Mouse (Mus musculus): ENCODE results near the gene Insc. TPM values are rescaled to one million over a fixed set of nuclear protein-coding genes. Genes with fewer than 3 reads are reported as not detected.

Insc gene
- polyA plus RNA-seq, 1 experiment from 2014 or later, result 10.8 TPM

- Histone ChIP-seq H3K27me3 (no peaks in the 10 kb centered on the region), H3K4me2 (no peak overlapping the region), H3K4me3 (replicated peaks) (no peak overlapping the region), H3K36me3 (no peaks in the 10 kb centered on the region), H3K9me3 (replicated peaks) (no peaks in the 10 kb centered on the region), H3K27ac (no peak overlapping the region), H3K4me1 (replicated peaks) (no peaks in the 10 kb centered on the region), H3K9ac (no peak overlapping the region)
- WGBS (ENCODE audit: insufficient replicate concordance), result 43% methylated on average over 3 of the region's 3 CpGs
- ATAC-seq (ENCODE audit: low read depth) (no peak), DNase-seq (no peak)
These were observed 88.9 kb downstream of the Insc start for GRCm38 (mm10) chr7:114832257-114832940.

GRCm38 (mm10) chr7:114834504-114834903 lies 91.0 kb downstream of the Insc start:
- H3K4me3 ChIP-seq (replicated peaks), result no peak overlapping the region
- no peak for ATAC-seq (ENCODE audit: low read depth)
- no peaks in the 10 kb centered on the region for H3K36me3 ChIP-seq
- 69% methylated on average over 6 of the region's 6 CpGs for WGBS (ENCODE audit: insufficient replicate concordance)
- no peak for DNase-seq
- no peaks in the 10 kb centered on the region for H3K9me3 ChIP-seq (replicated peaks)
- no peaks in the 10 kb centered on the region for H3K27me3 ChIP-seq
- no peaks in the 10 kb centered on the region for H3K4me1 ChIP-seq (replicated peaks)
- no peak overlapping the region for H3K27ac ChIP-seq
- no peak overlapping the region for H3K4me2 ChIP-seq
- H3K9ac ChIP-seq, result no peak overlapping the region

GRCm38 (mm10) chr7:114837268-114837667 lies 93.8 kb downstream of the Insc start:
- Histone ChIP-seq H3K9ac (no peak overlapping the region), H3K27ac (no peak overlapping the region), H3K4me3 (replicated peaks) (no peak overlapping the region), H3K4me1 (replicated peaks) (0 out of 2 replicates have a peak, but pooled peaks cover 2% of the 10 kb centered on the region), H3K4me2 (no peak overlapping the region), H3K27me3 (no peaks in the 10 kb centered on the region), H3K9me3 (replicated peaks) (no peaks in the 10 kb centered on the region), H3K36me3 (no peaks in the 10 kb centered on the region)
- 52% methylated on average over 3 of the region's 3 CpGs for WGBS (ENCODE audit: insufficient replicate concordance)
- DNase-seq (no peak), ATAC-seq (ENCODE audit: low read depth) (no peak)

GRCm38 (mm10) chr7:114840029-114840745 lies 96.7 kb downstream of the Insc start:
- DNase-seq (no peak), ATAC-seq (ENCODE audit: low read depth) (peak; percentile 62; the same call in 1 of the 2 replicates)
- H3K4me3 ChIP-seq (replicated peaks), result no peak overlapping the region
- no peak overlapping the region for H3K9ac ChIP-seq
- H3K36me3 ChIP-seq, result no peaks in the 10 kb centered on the region
- no peaks in the 10 kb centered on the region for H3K27me3 ChIP-seq
- no peak overlapping the region for H3K27ac ChIP-seq
- H3K4me1 ChIP-seq (replicated peaks), result 0 out of 2 replicates have a peak, but pooled peaks cover 2% of the 10 kb centered on the region
- no peaks in the 10 kb centered on the region for H3K9me3 ChIP-seq (replicated peaks)
- H3K4me2 ChIP-seq, result no peak overlapping the region
- WGBS (ENCODE audit: insufficient replicate concordance), result 19% methylated on average over 5 of the region's 5 CpGs

- no peaks in the 10 kb centered on the region for H3K36me3 ChIP-seq
- H3K27me3 ChIP-seq, result no peaks in the 10 kb centered on the region
- no peaks in the 10 kb centered on the region for H3K9me3 ChIP-seq (replicated peaks)
- 63% methylated on average over 3 of the region's 3 CpGs for WGBS (ENCODE audit: insufficient replicate concordance)
- no peak for DNase-seq
- H3K4me2 ChIP-seq, result no peak overlapping the region
- ATAC-seq (ENCODE audit: low read depth), result no peak
- 0 out of 2 replicates have a peak, but pooled peaks cover 5% of the 10 kb centered on the region for H3K4me1 ChIP-seq (replicated peaks)
- H3K27ac ChIP-seq, result no peak overlapping the region
- no peak overlapping the region for H3K9ac ChIP-seq
- H3K4me3 ChIP-seq (replicated peaks), result no peak overlapping the region
These were observed 99.2 kb downstream of the Insc start for GRCm38 (mm10) chr7:114842644-114843211.

GRCm38 (mm10) chr7:114847179-114847578 lies 103.7 kb downstream of the Insc start:
- Histone ChIP-seq H3K27ac (no peak overlapping the region), H3K27me3 (no peaks in the 10 kb centered on the region), H3K4me1 (replicated peaks) (0 out of 2 replicates have a peak, but pooled peaks cover 2% of the 10 kb centered on the region), H3K4me3 (replicated peaks) (no peak overlapping the region), H3K9me3 (replicated peaks) (no peaks in the 10 kb centered on the region), H3K9ac (no peak overlapping the region), H3K4me2 (no peak overlapping the region), H3K36me3 (no peaks in the 10 kb centered on the region)
- no peak for ATAC-seq (ENCODE audit: low read depth)
- DNase-seq, result no peak
- WGBS (ENCODE audit: insufficient replicate concordance), result 26% methylated on average over 2 of the region's 2 CpGs

GRCm38 (mm10) chr7:114852387-114852786 lies 108.9 kb downstream of the Insc start:
- DNase-seq (no peak), ATAC-seq (ENCODE audit: low read depth) (no peak)
- no peak overlapping the region for H3K9ac ChIP-seq
- H3K27me3 ChIP-seq, result no peaks in the 10 kb centered on the region
- no peak overlapping the region for H3K4me3 ChIP-seq (replicated peaks)
- 79% methylated on average over 3 of the region's 3 CpGs for WGBS (ENCODE audit: insufficient replicate concordance)
- no peak overlapping the region for H3K4me2 ChIP-seq
- H3K36me3 ChIP-seq, result no peaks in the 10 kb centered on the region
- no peak overlapping the region for H3K27ac ChIP-seq
- peaks cover 5% of the 10 kb centered on the region; the same call in 1 of the 2 replicates for H3K4me1 ChIP-seq (replicated peaks)
- H3K9me3 ChIP-seq (replicated peaks), result no peaks in the 10 kb centered on the region

GRCm38 (mm10) chr7:114854169-114854568 lies 110.7 kb downstream of the Insc start:
- H3K27ac ChIP-seq, result no peak overlapping the region
- no peak overlapping the region for H3K9ac ChIP-seq
- peaks cover 5% of the 10 kb centered on the region; the same call in 1 of the 2 replicates for H3K4me1 ChIP-seq (replicated peaks)
- ATAC-seq (ENCODE audit: low read depth), result peak; percentile 43; the same call in 1 of the 2 replicates
- no peak for DNase-seq
- H3K9me3 ChIP-seq (replicated peaks), result no peaks in the 10 kb centered on the region
- H3K27me3 ChIP-seq, result no peaks in the 10 kb centered on the region
- no peaks in the 10 kb centered on the region for H3K36me3 ChIP-seq
- H3K4me2 ChIP-seq, result no peak overlapping the region
- H3K4me3 ChIP-seq (replicated peaks), result no peak overlapping the region
- WGBS (ENCODE audit: insufficient replicate concordance), result 33% methylated on average over 2 of the region's 2 CpGs

- Histone ChIP-seq H3K4me1 (replicated peaks) (no peaks in the 10 kb centered on the region), H3K9me3 (replicated peaks) (no peaks in the 10 kb centered on the region), H3K4me2 (no peak overlapping the region), H3K9ac (no peak overlapping the region), H3K4me3 (replicated peaks) (no peak overlapping the region), H3K27me3 (no peaks in the 10 kb centered on the region), H3K27ac (no peak overlapping the region), H3K36me3 (no peaks in the 10 kb centered on the region)
- ATAC-seq (ENCODE audit: low read depth) (no peak), DNase-seq (no peak)
- 58% methylated on average over 3 of the region's 3 CpGs for WGBS (ENCODE audit: insufficient replicate concordance)
These were observed 117.5 kb downstream of the Insc start for GRCm38 (mm10) chr7:114860858-114861523.

GRCm38 (mm10) chr7:114873315-114874012 lies 130.0 kb downstream of the Insc start:
- no peak for DNase-seq
- Histone ChIP-seq H3K4me2 (no peak overlapping the region), H3K4me3 (replicated peaks) (no peak overlapping the region), H3K27ac (no peak overlapping the region), H3K36me3 (no peaks in the 10 kb centered on the region), H3K27me3 (no peaks in the 10 kb centered on the region), H3K4me1 (replicated peaks) (0 out of 2 replicates have a peak, but pooled peaks cover 3% of the 10 kb centered on the region), H3K9me3 (replicated peaks) (no peaks in the 10 kb centered on the region), H3K9ac (no peak overlapping the region)
- 35% methylated on average over 3 of the region's 3 CpGs for WGBS (ENCODE audit: insufficient replicate concordance)
- no peak for ATAC-seq (ENCODE audit: low read depth)
